Mouse (Mus musculus): Measurements from ENCODE around the gene Knl1. TPM values are rescaled to one million over a fixed set of nuclear protein-coding genes. Genes with fewer than 3 reads are reported as not detected.

Knl1 gene
- polyA plus RNA-seq, 1 experiment: 2.4 TPM

DNA sequence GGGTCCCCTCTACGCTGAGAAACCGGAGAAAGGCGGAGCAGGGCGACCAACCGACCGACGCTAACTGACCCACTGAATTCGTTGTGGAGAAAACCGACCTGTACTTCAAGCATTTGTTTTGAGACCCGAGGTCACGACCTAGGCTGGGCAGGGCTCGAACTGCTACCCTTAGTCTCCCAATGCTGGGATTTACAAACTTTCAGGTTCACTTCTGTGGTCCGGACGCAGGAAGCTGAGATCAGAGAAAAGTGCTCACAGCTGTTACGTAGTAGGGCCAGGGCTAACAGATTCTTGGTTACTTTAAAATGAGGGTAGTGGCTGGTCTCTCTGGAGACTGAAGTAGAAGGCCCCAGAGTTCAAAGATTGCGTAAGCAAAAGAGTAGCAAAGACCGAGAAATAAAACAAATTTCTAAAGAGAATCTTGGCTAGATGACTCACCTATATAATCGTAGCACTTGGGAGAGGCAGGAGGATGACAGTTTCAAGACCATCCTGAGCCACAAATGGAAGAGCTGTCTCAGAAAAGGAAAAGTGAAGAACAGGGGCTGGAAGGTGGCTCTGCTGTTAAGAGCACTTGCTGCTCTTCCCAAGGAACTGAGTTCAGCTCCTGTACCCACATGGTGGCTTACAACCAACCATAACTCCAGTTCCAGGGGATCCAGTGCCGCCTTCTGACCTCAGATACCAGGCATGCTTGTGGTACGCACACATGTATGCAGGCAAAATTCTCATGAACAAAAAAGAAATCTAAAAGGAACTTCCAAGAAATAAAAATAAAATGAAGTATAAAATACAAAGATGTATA lies 66.4 kb downstream of the Knl1 start:
- no peak for TF ChIP-seq CTCF (IDR thresholded peaks at IDR 0.05; ENCODE audit: borderline replicate concordance, extremely low read depth, insufficient read depth, insufficient read length)
- TF ChIP-seq POLR2A (IDR thresholded peaks at IDR 0.05; ENCODE audit: borderline replicate concordance, extremely low read depth, insufficient read depth, insufficient read length, poor library complexity, severe bottlenecking): no peak
- no peak for DNase-seq (ENCODE audit: low read depth)

GRCm38 (mm10) chr2:119136346-119136898 lies 89.5 kb downstream of the Knl1 start:
- no peak for TF ChIP-seq POLR2A (IDR thresholded peaks at IDR 0.05; ENCODE audit: borderline replicate concordance, extremely low read depth, insufficient read depth, insufficient read length, poor library complexity, severe bottlenecking)
- TF ChIP-seq CTCF (IDR thresholded peaks at IDR 0.05; ENCODE audit: borderline replicate concordance, extremely low read depth, insufficient read depth, insufficient read length): no peak
- DNase-seq (ENCODE audit: low read depth): no peak

GRCm38 (mm10) chr2:119145199-119145598 lies 98.3 kb downstream of the Knl1 start:
- DNase-seq (ENCODE audit: low read depth): no peak
- TF ChIP-seq CTCF (IDR thresholded peaks at IDR 0.05; ENCODE audit: borderline replicate concordance, extremely low read depth, insufficient read depth, insufficient read length) (peak; percentile 23; the same call in 1 of the 2 replicates), POLR2A (IDR thresholded peaks at IDR 0.05; ENCODE audit: borderline replicate concordance, extremely low read depth, insufficient read depth, insufficient read length, poor library complexity, severe bottlenecking) (no peak)

DNA sequence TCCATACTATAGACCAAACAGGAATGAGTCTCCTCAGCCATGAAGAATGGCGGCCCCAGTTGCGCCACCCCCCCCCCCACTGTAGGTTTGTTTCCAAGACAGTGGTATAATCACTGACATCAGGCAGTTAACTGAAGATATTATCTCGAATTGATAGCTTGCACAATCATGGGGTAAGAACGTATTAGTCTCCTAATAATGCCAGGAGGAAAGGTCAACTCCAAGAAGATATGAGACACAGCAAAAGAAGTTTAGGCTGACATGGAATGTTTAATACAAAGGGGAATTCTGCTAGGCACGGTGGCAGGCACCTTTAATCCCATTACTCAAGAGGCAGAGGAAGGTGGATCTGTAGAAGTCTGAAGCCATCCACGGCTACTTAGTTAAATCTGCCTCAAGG lies 99.5 kb downstream of the Knl1 start:
- no peak for TF ChIP-seq CTCF (IDR thresholded peaks at IDR 0.05; ENCODE audit: borderline replicate concordance, extremely low read depth, insufficient read depth, insufficient read length)
- TF ChIP-seq POLR2A (IDR thresholded peaks at IDR 0.05; ENCODE audit: borderline replicate concordance, extremely low read depth, insufficient read depth, insufficient read length, poor library complexity, severe bottlenecking): no peak
- DNase-seq (ENCODE audit: low read depth): no peak

GRCm38 (mm10) chr2:119147160-119147678 lies 100.3 kb downstream of the Knl1 start:
- DNase-seq (ENCODE audit: low read depth): no peak
- no peak for TF ChIP-seq CTCF (IDR thresholded peaks at IDR 0.05; ENCODE audit: borderline replicate concordance, extremely low read depth, insufficient read depth, insufficient read length)
- no peak for TF ChIP-seq POLR2A (IDR thresholded peaks at IDR 0.05; ENCODE audit: borderline replicate concordance, extremely low read depth, insufficient read depth, insufficient read length, poor library complexity, severe bottlenecking)

DNA sequence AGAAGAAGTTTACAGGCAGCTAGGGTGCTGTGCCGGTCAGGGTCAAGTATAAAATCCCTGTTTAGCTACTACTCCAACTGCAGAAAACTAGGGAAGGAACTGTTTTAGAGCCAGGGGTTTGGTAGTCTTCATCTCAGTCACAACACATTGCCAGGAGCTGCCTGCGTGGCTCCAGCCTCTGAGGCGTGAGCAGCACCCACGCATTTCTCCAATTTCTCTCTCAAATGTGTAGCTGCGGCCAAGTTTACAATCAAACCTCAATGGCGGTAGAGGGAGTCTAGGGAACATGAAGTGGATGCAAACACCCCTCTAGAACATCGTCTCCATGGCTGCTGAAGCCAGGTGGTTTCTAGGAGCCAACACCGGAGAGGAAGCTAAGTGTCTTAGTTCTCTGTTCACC lies 100.9 kb downstream of the Knl1 start:
- TF ChIP-seq CTCF (IDR thresholded peaks at IDR 0.05; ENCODE audit: borderline replicate concordance, extremely low read depth, insufficient read depth, insufficient read length) (no peak), POLR2A (IDR thresholded peaks at IDR 0.05; ENCODE audit: borderline replicate concordance, extremely low read depth, insufficient read depth, insufficient read length, poor library complexity, severe bottlenecking) (no peak)
- no peak for DNase-seq (ENCODE audit: low read depth)

GRCm38 (mm10) chr2:119152255-119152654 lies 105.3 kb downstream of the Knl1 start:
- TF ChIP-seq POLR2A (IDR thresholded peaks at IDR 0.05; ENCODE audit: borderline replicate concordance, extremely low read depth, insufficient read depth, insufficient read length, poor library complexity, severe bottlenecking): no peak
- TF ChIP-seq CTCF (IDR thresholded peaks at IDR 0.05; ENCODE audit: borderline replicate concordance, extremely low read depth, insufficient read depth, insufficient read length): no peak
- DNase-seq (ENCODE audit: low read depth): no peak

- TF ChIP-seq POLR2A (IDR thresholded peaks at IDR 0.05; ENCODE audit: borderline replicate concordance, extremely low read depth, insufficient read depth, insufficient read length, poor library complexity, severe bottlenecking): no peak
- DNase-seq (ENCODE audit: low read depth): no peak
Measured at GRCm38 (mm10) chr2:119154683-119155082, 107.8 kb downstream of the Knl1 start.

Other genes with a start within 250 kb of the Knl1 start
- 24.4 and 34.1 TPM in 2 replicates for gene Knstrn, start 233.1 kb upstream of the Knl1 start, polyA plus RNA-seq (2012; rRNA removed)
- 57.5 and 60.2 TPM in 2 replicates for gene Ivd, start 185.2 kb upstream of the Knl1 start, polyA plus RNA-seq (2012; rRNA removed)
- gene Bahd1, start 146.7 kb upstream of the Knl1 start, polyA plus RNA-seq (2012; rRNA removed): 21.8 and 25.7 TPM in 2 replicates
- 8.4 and 10.7 TPM in 2 replicates for gene Chst14, start 120.6 kb upstream of the Knl1 start, polyA plus RNA-seq (2012; rRNA removed)
- 20.9 and 23.0 TPM in 2 replicates for gene Ccdc32, start 17.7 kb upstream of the Knl1 start, polyA plus RNA-seq (2012; rRNA removed)
- 8.0 and 8.4 TPM in 2 replicates for gene Rpusd2, start 12.3 kb upstream of the Knl1 start, polyA plus RNA-seq (2012; rRNA removed)
- 11.9 and 16.4 TPM in 2 replicates for gene Rad51, start 65.7 kb downstream of the Knl1 start, polyA plus RNA-seq (2012; rRNA removed)
- 35.3 and 35.4 TPM in 2 replicates for gene Rmdn3, start 109.9 kb downstream of the Knl1 start, polyA plus RNA-seq (2012; rRNA removed)
- gene Gchfr, start 120.7 kb downstream of the Knl1 start, polyA plus RNA-seq (2012; rRNA removed): 5.3 and 6.3 TPM in 2 replicates
- 0.03 TPM in 2 replicates for gene Gm14137, start 127.4 kb downstream of the Knl1 start, polyA plus RNA-seq (2012; rRNA removed)
- gene Zfyve19, start 161.5 kb downstream of the Knl1 start, polyA plus RNA-seq (2012; rRNA removed): 69.2 and 132 TPM in 2 replicates
- gene Dnajc17, start 161.7 kb downstream of the Knl1 start, polyA plus RNA-seq (2012; rRNA removed): 25.7 and 32.4 TPM in 2 replicates
- gene Ppp1r14d, start 182.8 kb downstream of the Knl1 start, polyA plus RNA-seq (2012; rRNA removed): not detected in 2 replicates
- gene Spint1, start 190.2 kb downstream of the Knl1 start, polyA plus RNA-seq (2012; rRNA removed): 1.5 and 1.6 TPM in 2 replicates
- 9.1 and 13.5 TPM in 2 replicates for gene Rhov, start 224.2 kb downstream of the Knl1 start, polyA plus RNA-seq (2012; rRNA removed)
- 26.0 and 28.6 TPM in 2 replicates for gene Vps18, start 241.6 kb downstream of the Knl1 start, polyA plus RNA-seq (2012; rRNA removed)

Data from brain, embryonic 14.5 days (tissue).